Mouse (Mus musculus) Patski (cell line): Measurements from ENCODE around the gene Srgap3. TPM values are rescaled to one million over a fixed set of nuclear protein-coding genes. Genes with fewer than 3 reads are reported as not detected.

ENCODE experiments used
- ATAC-seq: fragments of 100-300 bp; one replicate; pipeline ENCODE4 v1.8.0; 2021
- CTCF ChIA-PET: fragments of 350-600 bp; sonication (Branson Sonifier 250); formaldehyde crosslinking; loops from one replicate; lab custom pipeline; 2022; ENCODE audit warnings: inconsistent platforms; lab: Charles Lee
- POLR2A ChIA-PET: fragments of 350-600 bp; sonication (Branson Sonifier 250); formaldehyde crosslinking; loops from one replicate; lab custom pipeline; 2022; ENCODE audit warnings: antibody characterized with exemption, inconsistent platforms; lab: Charles Lee
- DNase-seq: peaks from one replicate; pipeline ENCODE4 v3.0.0-alpha.2; 2011; ENCODE audit warnings: low read depth, low spot score
- H3K27me3 ChIP-seq: fragments of 371-371 bp; one replicate; pipeline ENCODE4 v1.5.1; 2021
- CTCF ChIP-seq: fragments of 100-300 bp; IDR thresholded peaks from one replicate; pipeline ENCODE4 v1.5.1; 2021
- in situ Hi-C: fragments of 300-500 bp; cut with MboI; formaldehyde crosslinking; loops from 3 replicates; pipeline ENCODE4 v1.11.1; 2018; ENCODE audit warnings: low pct_unique_long_range_greater_than_20kb, mixed read lengths
- polyA plus RNA-seq: library from polyadenylated mRNA; unstranded; gene quantifications from one replicate; pipeline ENCODE4 v1.2.3, GENCODE M21; 2021

Srgap3 gene
- polyA plus RNA-seq, 1 experiment from 2014 or later: 37.7 TPM

DNA sequence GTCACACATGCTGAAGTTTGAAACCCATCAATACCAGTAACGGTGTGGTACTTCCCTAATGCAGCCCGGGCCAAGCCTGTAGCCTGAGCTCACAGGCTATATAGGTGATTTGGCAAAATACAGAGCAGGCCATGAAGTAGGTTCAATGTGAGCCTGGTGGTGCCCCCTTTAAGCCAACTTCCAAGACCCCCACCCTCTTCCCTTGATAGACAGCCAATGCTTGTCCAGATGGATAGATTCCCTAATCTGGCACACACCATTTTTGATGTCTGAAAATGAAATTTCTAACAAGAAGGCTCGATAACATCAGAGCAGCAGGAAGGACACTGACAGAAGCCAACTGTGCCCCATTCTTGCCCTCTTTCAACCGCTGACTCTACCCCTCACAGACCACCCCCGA lies 47.8 kb downstream of the Srgap3 start:
- in situ Hi-C loops: no loop called here
- DNase-seq (no peak), ATAC-seq (no peak)
- TF ChIP-seq CTCF: no peak
- no peaks in the 10 kb centered on the region for H3K27me3 ChIP-seq
- CTCF ChIA-PET: interaction anchor here (0.9 to 1.8 kb wide), 4 partner anchors 11 to 186 kb away, joined by 3 to 4 read pairs (median 4); no protein-coding TSS in a partner anchor
- POLR2A ChIA-PET: no interaction called here

DNA sequence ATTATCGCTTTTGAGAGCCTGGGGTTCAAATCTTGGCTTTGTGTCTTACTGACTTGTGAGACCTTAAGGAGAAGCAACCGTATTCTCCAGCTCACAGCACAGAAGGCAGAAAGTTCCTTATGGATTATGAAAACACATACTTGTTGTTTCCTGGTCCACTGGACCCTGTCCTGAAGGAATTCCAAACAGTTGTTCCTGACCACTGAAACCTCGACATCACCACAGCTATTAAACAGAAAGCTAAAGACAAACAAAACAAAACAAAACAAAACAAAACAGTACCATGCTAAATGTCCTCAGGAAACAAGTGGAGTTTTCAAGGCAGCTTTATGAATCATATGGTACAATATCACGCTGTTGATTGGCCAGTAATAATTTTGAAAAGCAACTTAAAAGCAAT lies 48.6 kb downstream of the Srgap3 start:
- H3K27me3 ChIP-seq: no peaks in the 10 kb centered on the region
- peak; percentile 85 for ATAC-seq
- TF ChIP-seq CTCF: no peak
- ChIA-PET CTCF (interaction anchor here (1.1 to 1.3 kb wide), 3 partner anchors 29 to 185 kb away, joined by 3 to 4 read pairs (median 3); no protein-coding TSS in a partner anchor), POLR2A (no interaction called here)
- no peak for DNase-seq
- in situ Hi-C loops: no loop called here

DNA sequence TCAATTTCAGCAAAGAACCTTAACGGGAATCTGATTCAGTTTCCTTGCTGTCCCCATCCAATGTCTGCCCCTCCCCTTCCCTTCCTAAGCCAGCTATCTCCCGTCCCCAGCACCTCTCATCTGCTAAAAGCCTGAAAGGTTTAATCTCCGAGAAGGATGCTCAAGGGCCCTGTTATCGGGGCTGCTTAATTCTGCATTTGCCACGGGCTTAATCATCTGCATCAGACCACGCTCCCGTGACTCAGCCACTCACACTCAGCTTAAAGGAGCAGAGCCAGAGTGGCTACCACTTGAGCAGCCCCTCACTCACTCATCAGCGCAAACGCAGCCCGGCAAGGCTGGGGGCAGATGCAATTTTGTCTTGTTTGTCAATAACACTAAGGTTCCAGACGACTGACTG lies 50.7 kb downstream of the Srgap3 start:
- ATAC-seq: no peak
- in situ Hi-C loops: no loop called here

DNA sequence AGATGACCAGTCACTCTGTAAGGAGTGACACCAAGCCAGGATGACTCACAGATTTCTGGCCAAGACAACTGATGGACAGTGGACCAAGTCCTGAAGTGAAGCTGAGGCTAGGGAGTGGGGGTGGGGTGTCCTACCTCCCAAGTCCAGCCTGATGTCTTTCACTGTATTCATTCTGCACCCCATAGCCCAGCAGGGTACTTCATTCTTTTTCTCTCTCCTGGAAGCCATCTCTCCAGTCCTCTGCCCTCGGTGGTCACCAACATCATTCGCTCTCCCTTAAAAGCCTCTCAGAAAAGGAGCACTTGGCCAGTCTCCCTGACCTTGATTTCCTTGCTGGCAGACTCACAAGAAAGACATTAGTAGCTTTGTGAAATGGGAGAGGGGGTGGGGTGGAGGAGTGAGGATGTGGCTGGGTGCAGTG lies 56.7 kb downstream of the Srgap3 start:
- TF ChIP-seq CTCF: no peak
- POLR2A ChIA-PET: no interaction called here
- CTCF ChIA-PET: interaction anchor here (0.7 to 1.4 kb wide), 2 partner anchors 10 to 24 kb away, joined by 3 to 4 read pairs; no protein-coding TSS in a partner anchor
- no peaks in the 10 kb centered on the region for H3K27me3 ChIP-seq
- DNase-seq (no peak), ATAC-seq (no peak)
- in situ Hi-C loops: no loop called here

More for the DNA sequence above, 50.7 kb downstream of the Srgap3 start:
- DNase-seq: no peak
- TF ChIP-seq CTCF: no peak
- ChIA-PET CTCF (interaction anchor here (0.7 kb wide), 1 partner anchor 180 kb away, joined by 3 read pairs; no protein-coding TSS in a partner anchor), POLR2A (no interaction called here)
- no peaks in the 10 kb centered on the region for H3K27me3 ChIP-seq

DNA sequence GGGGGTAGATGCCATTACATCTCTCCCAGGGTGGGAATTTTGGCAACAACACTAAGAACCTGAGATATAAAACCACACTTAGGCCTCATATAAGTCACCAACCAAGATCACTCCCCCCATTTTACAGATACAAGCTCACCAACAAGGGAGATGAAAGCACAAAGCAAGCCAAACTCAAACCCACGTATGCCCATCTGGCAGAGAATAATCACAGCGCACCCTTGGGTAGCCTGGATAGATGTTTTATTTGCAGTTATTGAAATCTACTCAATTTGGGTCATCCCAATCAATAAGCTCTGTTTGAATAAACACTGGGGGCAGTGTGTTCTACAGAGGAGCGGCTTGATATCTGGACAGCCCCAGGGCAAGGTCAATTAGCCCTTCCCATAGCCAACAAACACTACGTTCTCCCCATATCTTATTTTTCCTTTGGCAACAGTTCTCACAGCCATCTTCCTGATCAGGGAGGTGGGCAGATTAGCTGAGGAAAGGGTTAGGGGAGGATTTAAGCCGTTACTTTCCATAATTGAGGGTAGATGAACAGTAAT lies 63.4 kb downstream of the Srgap3 start:
- ChIA-PET CTCF (interaction anchor here (1.7 kb wide), 1 partner anchor 117 kb away, joined by 3 read pairs; no protein-coding TSS in a partner anchor), POLR2A (no interaction called here)
- H3K27me3 ChIP-seq: no peaks in the 10 kb centered on the region
- ATAC-seq: no peak
- TF ChIP-seq CTCF: no peak
- in situ Hi-C loops: no loop called here
- DNase-seq: no peak

DNA sequence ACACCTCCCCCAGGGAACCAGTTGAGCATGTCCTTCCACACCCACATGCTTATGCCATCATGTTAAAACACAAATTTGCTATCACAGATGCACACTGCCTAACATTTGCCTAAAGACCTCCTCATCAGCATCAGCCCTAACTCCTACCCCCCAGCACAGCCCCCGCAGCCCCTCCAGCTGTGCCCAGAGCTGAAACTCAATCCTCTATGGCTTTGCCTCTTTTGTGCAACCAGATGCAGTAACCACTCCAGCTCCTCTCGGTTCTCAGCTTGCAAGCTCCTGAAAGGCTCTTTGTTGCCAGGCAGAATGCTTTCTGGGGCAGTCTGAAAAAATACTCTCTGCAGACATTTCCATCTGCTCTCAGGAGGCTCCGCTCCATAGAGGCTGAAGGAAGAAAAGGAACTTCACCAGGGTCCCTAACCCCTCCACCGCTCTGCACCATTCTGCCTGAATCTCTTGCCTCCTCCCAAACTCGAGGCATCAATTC lies 67.0 kb downstream of the Srgap3 start:
- ATAC-seq (no peak), DNase-seq (no peak)
- no peak for TF ChIP-seq CTCF
- no peaks in the 10 kb centered on the region for H3K27me3 ChIP-seq
- ChIA-PET CTCF (interaction anchor here (1.5 kb wide), 1 partner anchor 11 kb away, joined by 4 read pairs; no protein-coding TSS in a partner anchor), POLR2A (no interaction called here)
- in situ Hi-C loops: no loop called here

DNA sequence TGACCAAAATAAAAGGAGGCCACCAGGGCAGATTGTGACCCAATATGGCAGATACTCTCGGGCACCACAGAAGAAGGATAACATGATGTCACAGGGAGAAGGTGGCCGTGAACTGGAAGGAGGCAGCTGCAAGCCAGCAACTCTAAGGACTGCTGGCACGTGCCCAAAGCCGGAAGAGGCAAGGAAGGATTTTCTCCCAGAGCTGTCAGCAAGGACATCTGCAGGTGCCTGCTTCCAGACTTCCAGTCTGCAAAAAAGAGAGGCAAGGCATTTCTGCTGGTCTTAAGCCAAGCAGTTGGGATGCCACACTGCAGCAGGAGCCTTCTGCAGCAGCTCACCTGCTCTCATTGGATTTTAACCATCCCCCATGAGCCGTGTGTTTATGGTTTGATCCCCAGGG lies 67.9 kb downstream of the Srgap3 start:
- POLR2A ChIA-PET: interaction anchor here (0.9 kb wide), 1 partner anchor 65 kb away, joined by 3 read pairs; no protein-coding TSS in a partner anchor
- CTCF ChIA-PET: no interaction called here
- in situ Hi-C loops: no loop called here
- ATAC-seq (no peak), DNase-seq (no peak)
- no peaks in the 10 kb centered on the region for H3K27me3 ChIP-seq
- TF ChIP-seq CTCF: no peak

DNA sequence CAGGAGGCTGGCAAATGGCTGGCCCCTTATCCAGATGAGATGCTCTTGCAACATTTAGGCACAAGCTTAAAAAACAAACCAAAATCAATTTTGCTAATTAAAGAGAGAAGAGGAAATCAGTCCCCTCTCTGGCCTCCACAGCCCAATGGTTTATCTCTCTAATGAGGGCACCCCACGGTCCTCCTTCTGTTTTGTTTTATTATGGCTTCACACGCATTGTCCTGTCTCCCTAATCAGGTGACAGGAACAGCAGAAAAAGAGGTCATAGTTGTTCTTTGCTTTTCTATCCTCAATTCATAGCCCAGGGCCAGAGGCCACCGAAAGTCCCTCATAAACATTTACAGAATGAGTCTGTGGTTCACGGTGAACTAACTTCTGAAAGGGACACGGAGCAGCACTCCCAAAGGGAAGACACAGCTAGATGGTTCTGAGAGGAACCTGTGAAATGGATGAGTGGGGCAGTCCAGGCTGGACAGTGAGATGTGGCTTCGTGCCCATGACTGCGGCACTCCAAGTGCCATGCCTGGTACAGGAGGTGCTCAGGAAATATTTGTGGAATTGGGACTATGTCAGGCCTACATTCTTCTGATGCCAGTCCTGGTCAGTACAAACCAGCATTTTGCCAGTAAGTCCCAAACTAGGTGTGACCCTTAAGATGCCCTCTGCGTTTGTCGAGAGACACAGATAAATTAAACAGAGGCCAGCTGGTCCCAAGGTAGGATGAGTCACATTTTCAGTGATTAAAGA lies 73.8 kb downstream of the Srgap3 start:
- no peaks in the 10 kb centered on the region for H3K27me3 ChIP-seq
- peak; percentile 93 for ATAC-seq
- POLR2A ChIA-PET: interaction anchor here (1.3 kb wide), 1 partner anchor 18 kb away, joined by 4 read pairs; no protein-coding TSS in a partner anchor
- in situ Hi-C loops: no loop called here
- CTCF ChIA-PET: interaction anchor here (0.9 kb wide), 1 partner anchor 11 kb away, joined by 3 read pairs; no protein-coding TSS in a partner anchor
- no peak for TF ChIP-seq CTCF
- peak; percentile 38 for DNase-seq

DNA sequence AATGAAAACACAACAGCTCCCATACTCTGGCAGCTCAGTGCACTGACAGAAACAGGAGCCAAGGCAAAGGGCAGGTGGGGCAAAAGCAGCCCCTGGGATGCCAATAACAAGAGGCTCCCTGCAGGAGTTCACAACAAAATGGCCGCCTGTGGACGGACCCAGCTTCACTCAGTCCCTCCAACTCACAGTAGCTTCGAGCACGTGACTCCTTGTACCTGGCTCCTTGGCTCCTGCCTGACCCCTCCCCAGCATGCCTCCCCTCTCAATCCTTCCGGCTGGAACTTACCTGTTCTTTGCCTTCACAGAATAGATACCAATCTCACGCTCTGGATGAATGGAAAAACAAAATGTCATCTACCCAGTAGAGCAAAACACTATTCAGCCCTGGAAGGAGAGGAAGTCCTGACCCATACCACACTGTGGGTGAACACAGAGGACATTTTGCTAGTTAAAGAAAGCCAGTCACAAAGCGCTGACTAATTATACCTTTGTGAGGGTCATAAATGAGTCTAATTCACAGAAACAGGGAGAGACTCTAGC lies 75.8 kb downstream of the Srgap3 start:
- ChIA-PET CTCF (interaction anchor here (1.0 kb wide), 1 partner anchor 23 kb away, joined by 3 read pairs; no protein-coding TSS in a partner anchor), POLR2A (interaction anchor here (0.5 kb wide), 1 partner anchor 56 kb away, joined by 4 read pairs; no protein-coding TSS in a partner anchor)
- no peaks in the 10 kb centered on the region for H3K27me3 ChIP-seq
- DNase-seq (no peak), ATAC-seq (no peak)
- in situ Hi-C loops: no loop called here
- TF ChIP-seq CTCF: no peak

DNA sequence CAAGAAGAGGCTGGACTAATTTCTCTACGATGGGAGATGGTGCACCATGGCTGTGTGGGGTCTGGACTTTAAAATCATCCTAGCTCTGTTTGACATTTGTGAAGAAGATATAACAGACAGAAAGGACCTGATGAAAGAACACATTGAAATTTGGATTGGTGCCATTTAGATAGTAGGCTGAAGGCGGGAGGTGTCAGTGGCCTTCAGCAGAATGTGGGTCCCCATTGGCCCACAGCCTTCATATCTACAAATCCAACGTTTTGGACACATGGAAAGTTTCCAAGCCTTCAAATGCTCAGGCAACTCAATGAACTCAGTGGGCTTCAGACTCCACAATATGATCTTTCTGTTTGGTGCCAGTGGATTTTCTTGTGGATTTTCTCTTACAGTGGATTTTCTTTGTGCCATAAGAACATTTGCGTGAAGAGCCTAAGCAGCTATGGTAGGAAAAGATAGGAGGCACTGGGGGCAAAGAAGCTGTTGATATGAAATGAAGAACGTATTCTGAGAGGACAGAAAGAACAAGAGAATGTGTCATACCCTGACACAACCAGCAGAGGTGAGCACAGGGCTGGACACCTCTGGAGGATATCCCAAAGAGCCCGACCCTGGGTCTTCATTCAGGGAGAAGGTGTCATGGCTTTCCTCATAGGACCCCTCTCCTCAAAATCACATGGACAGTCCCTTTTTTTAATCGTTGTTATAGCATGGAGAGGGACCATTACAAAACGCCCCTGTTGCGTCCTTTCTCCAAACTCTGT lies 78.7 kb downstream of the Srgap3 start:
- DNase-seq (no peak), ATAC-seq (no peak)
- TF ChIP-seq CTCF: no peak
- ChIA-PET CTCF (no interaction called here), POLR2A (no interaction called here)
- no peaks in the 10 kb centered on the region for H3K27me3 ChIP-seq
- in situ Hi-C loops: no loop called here
